Mouse (Mus musculus) liver, embryonic 14.5 days (tissue): ENCODE data around the gene Faap100. TPM values are rescaled to one million over a fixed set of nuclear protein-coding genes. Genes with fewer than 3 reads are reported as not detected.

Experiments
- ATAC-seq: fragments of 200-750 bp; cut with Nextera tagmentation; 2 replicates; pipeline ENCODE4 v1.8.0; 2017; ENCODE audit warnings: moderate number of reproducible peaks, mild to moderate bottlenecking, moderate library complexity; ENCODE audit not compliant: insufficient read depth
- DNase-seq, 3 experiments: peaks; one replicate each; pipeline ENCODE4 v3.0.0-alpha.2; 2012 to 2013; ENCODE audit warnings: low read depth in 3 of 3, low spot score in 3 of 3
- H3K27ac ChIP-seq: fragments of 300-500 bp; sonication (generic); 2 replicates; pipeline ENCODE4 v1.5.1; 2014; ENCODE audit warnings: moderate library complexity, mild to moderate bottlenecking, control low read depth, inconsistent platforms
- H3K27me3 ChIP-seq: fragments of 300-500 bp; sonication (generic); 2 replicates; pipeline ENCODE4 v1.6.1; 2014; ENCODE audit warnings: mild to moderate bottlenecking, low read length, moderate library complexity; ENCODE audit not compliant: control insufficient read depth, insufficient read depth
- H3K36me3 ChIP-seq: fragments of 300-500 bp; sonication (generic); replicated peaks from 2 replicates; pipeline ENCODE4 v1.6.1; 2014; ENCODE audit warnings: low read depth; ENCODE audit not compliant: control insufficient read depth, insufficient read depth
- H3K4me1 ChIP-seq, 2 experiments: fragments of 200-500 bp in 1 of 2; fragments of 300-500 bp in 1 of 2; sonication (generic) in 1 of 2; replicated peaks; 2 replicates each; pipeline ENCODE4 v1.6.1; 2012 to 2014; ENCODE audit warnings: antibody characterized with exemption in 1 of 2, inconsistent platforms in 1 of 2, low read length in 1 of 2; ENCODE audit not compliant: control insufficient read depth in 2 of 2, insufficient read depth in 2 of 2
- H3K4me2 ChIP-seq: fragments of 300-500 bp; sonication (generic); 2 replicates; pipeline ENCODE4 v1.6.1; 2014; ENCODE audit warnings: low read depth, mild to moderate bottlenecking, control low read depth, moderate library complexity
- H3K4me3 ChIP-seq, 2 experiments: fragments of 200-500 bp in 1 of 2; fragments of 300-500 bp in 1 of 2; sonication (generic) in 1 of 2; 2 replicates each; pipeline ENCODE4 v1.5.1; 2012 to 2014; ENCODE audit warnings: low read depth in 2 of 2, low read length in 2 of 2, mild to moderate bottlenecking in 2 of 2, control low read depth in 1 of 2, inconsistent platforms in 1 of 2, moderate library complexity in 1 of 2; ENCODE audit not compliant: insufficient read depth in 1 of 2
- H3K9ac ChIP-seq: fragments of 300-500 bp; sonication (generic); replicated peaks from 2 replicates; pipeline ENCODE4 v1.6.1; 2014; ENCODE audit warnings: mild to moderate bottlenecking, control low read depth, moderate library complexity
- H3K9me3 ChIP-seq: fragments of 300-500 bp; sonication (generic); 2 replicates; pipeline ENCODE4 v1.6.1; 2016; ENCODE audit warnings: low read length, mixed read lengths; ENCODE audit not compliant: control insufficient read depth
- CTCF ChIP-seq: IDR thresholded peaks from 2 replicates; pipeline ENCODE4 v1.5.1; 2016; ENCODE audit warnings: antibody characterized with exemption, low read depth, control low read depth
- EP300 ChIP-seq: IDR thresholded peaks from 2 replicates; pipeline ENCODE4 v1.6.1; 2016; ENCODE audit warnings: antibody characterized with exemption, low read depth
- WGBS: fragments of 180-500 bp; shearing (Covaris S2); extraction: QIAGEN DNeasy Blood & Tissue Kit; methylation state at CpG from one replicate; pipeline ENCODE4 v1.1.7; 2014; ENCODE audit not compliant: insufficient replicate concordance; 5-methylcytosine and 5-hydroxymethylcytosine counted together
- polyA plus RNA-seq, 2 experiments: library from polyadenylated mRNA; depleted of rRNA in 1 of 2; stranded (reverse) in 1 of 2; unstranded in 1 of 2; fragments of >200 nt; fragmentation: Nextera tagmentation in 1 of 2; extraction: Ambion mirVana in 1 of 2; gene quantifications; 2 replicates each; pipeline versions ENCODE4 v1.2.1 to v1.2.3; 2012 to 2014

The Faap100 gene
- polyA plus RNA-seq, 2 experiments, result 4.5 to 6.3 TPM

- no peak overlapping the region for H3K4me2 ChIP-seq
- WGBS, result 65% methylated on average over 5 of the region's 5 CpGs
- no peak for TF ChIP-seq CTCF
- no peak for TF ChIP-seq EP300
- H3K4me1 ChIP-seq, result peaks cover 7 to 15% of the 10 kb centered on the region in 2 experiments
- ATAC-seq (no peak), DNase-seq (no peak)
- H3K9ac ChIP-seq, result no peak overlapping the region
- H3K27me3 ChIP-seq, result no peaks in the 10 kb centered on the region
- H3K27ac ChIP-seq, result no peak overlapping the region
- H3K36me3 ChIP-seq, result no peaks in the 10 kb centered on the region
- no peak overlapping the region for H3K4me3 ChIP-seq
- no peaks in the 10 kb centered on the region for H3K9me3 ChIP-seq
These were observed 17.8 kb downstream of the Faap100 start for GRCm38 (mm10) chr11:120360755-120361154.

- WGBS, result 48% methylated on average over 8 of the region's 8 CpGs
These were observed 18.5 kb downstream of the Faap100 start for GRCm38 (mm10) chr11:120360062-120360461.

GRCm38 (mm10) chr11:120359391-120359790 is 19.2 kb downstream of the Faap100 start:
- DNase-seq (no peak), ATAC-seq (no peak)
- Histone ChIP-seq H3K36me3 (no peaks in the 10 kb centered on the region), H3K9me3 (no peaks in the 10 kb centered on the region), H3K9ac (no peak overlapping the region), H3K27ac (no peak overlapping the region), H3K4me1 (peaks cover 19 to 29% of the 10 kb centered on the region in 2 experiments), H3K4me2 (no peak overlapping the region), H3K27me3 (no peaks in the 10 kb centered on the region), H3K4me3 (no peak overlapping the region)
- TF ChIP-seq EP300 (no peak), CTCF (no peak)
- 79% methylated on average over 6 of the region's 6 CpGs for WGBS

More at GRCm38 (mm10) chr11:120360062-120360461, 18.5 kb downstream of the Faap100 start:
- DNase-seq (no peak), ATAC-seq (no peak)
- Histone ChIP-seq H3K9ac (no peak overlapping the region), H3K4me2 (no peak overlapping the region), H3K27me3 (no peaks in the 10 kb centered on the region), H3K27ac (no peak overlapping the region), H3K4me1 (peaks cover 12 to 22% of the 10 kb centered on the region in 2 experiments), H3K9me3 (no peaks in the 10 kb centered on the region), H3K4me3 (no peak overlapping the region), H3K36me3 (no peaks in the 10 kb centered on the region)
- TF ChIP-seq CTCF, result no peak
- TF ChIP-seq EP300, result no peak

GRCm38 (mm10) chr11:120357791-120358401 is 20.7 kb downstream of the Faap100 start:
- H3K4me3 ChIP-seq, result no peak overlapping the region
- TF ChIP-seq CTCF (no peak), EP300 (no peak)
- H3K4me1 ChIP-seq, result peaks cover 32 to 41% of the 10 kb centered on the region in 2 experiments
- H3K36me3 ChIP-seq, result no peaks in the 10 kb centered on the region
- H3K27ac ChIP-seq, result no peak overlapping the region
- no peak overlapping the region for H3K4me2 ChIP-seq
- H3K9me3 ChIP-seq, result no peaks in the 10 kb centered on the region
- H3K9ac ChIP-seq, result no peak overlapping the region
- ATAC-seq (no peak), DNase-seq (no peak)
- H3K27me3 ChIP-seq, result no peaks in the 10 kb centered on the region
- WGBS, result 39% methylated on average over 10 of the region's 10 CpGs

DNA sequence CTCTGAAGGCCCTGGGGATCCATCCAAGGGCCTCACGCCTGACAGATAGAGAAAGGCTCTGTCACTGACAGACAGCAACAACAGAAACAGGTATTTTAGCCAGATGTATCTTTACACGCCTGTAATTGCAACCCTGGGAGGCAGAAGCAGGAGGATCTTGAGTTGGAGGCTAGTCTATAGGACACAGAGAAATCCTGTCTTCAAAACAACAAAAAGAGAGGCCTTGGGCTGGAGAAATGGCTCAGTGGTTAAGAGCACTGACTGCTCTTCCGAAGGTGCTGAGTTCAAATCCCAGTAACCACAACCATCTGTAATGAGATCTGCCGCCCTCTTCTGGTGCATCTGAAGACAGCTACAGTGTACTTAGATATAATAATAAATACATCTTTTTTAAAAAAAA is 21.7 kb downstream of the Faap100 start:
- no peak for ATAC-seq
- H3K9ac ChIP-seq, result no peak overlapping the region
- H3K4me3 ChIP-seq, result no peak overlapping the region
- H3K27ac ChIP-seq, result no peak overlapping the region
- WGBS, result 79% methylated on average over 4 of the region's 4 CpGs
- no peaks in the 10 kb centered on the region for H3K36me3 ChIP-seq
- H3K4me2 ChIP-seq, result no peak overlapping the region
- peaks cover 33 to 45% of the 10 kb centered on the region in 2 experiments for H3K4me1 ChIP-seq
- H3K27me3 ChIP-seq, result no peaks in the 10 kb centered on the region
- no peak for DNase-seq
- no peaks in the 10 kb centered on the region for H3K9me3 ChIP-seq
- TF ChIP-seq CTCF (peak; percentile 32), EP300 (no peak)
